In genomic region chr4:156234021-156234501, GRCm38 (mm10) we compare ENCODE assay signal across 8 mouse cellular contexts. TPM values are rescaled to one million over a fixed set of nuclear protein-coding genes. Genes with fewer than 3 reads are reported as not detected.
A peak's percentile ranks its signal among the peaks of the same experiment; 100 is the strongest.
DNase-seq lines count a peak whose midpoint lies in the region; ATAC-seq and TF ChIP-seq lines count a peak whose summit lies in the region.

No protein-coding gene starts in this region.

- no peaks in the 10 kb centered on the region for H3K9me3 ChIP-seq in forebrain, embryonic 13.5 days (replicated peaks)
- no peaks in the 10 kb centered on the region for H3K9me3 ChIP-seq in limb, embryonic 13.5 days
- no peaks in the 10 kb centered on the region for H3K9me3 ChIP-seq in neural tube, embryonic 15.5 days (replicated peaks)

- peak overlapping the region; percentile 94 for H3K4me2 ChIP-seq in forebrain, embryonic 13.5 days
- peak overlapping the region; percentile 94 for H3K4me2 ChIP-seq in limb, embryonic 13.5 days (replicated peaks)
- peak overlapping the region; percentile 92 for H3K4me2 ChIP-seq in neural tube, embryonic 15.5 days

- TF ChIP-seq EP300 in heart, adult 2 months (IDR thresholded peaks at IDR 0.05; ENCODE audit: insufficient read depth, low read depth, low read length): no peak

- H3K27me3 ChIP-seq in heart, adult 2 months (ENCODE audit: control insufficient read depth, insufficient read depth, low read length): no peaks in the 10 kb centered on the region
- H3K27me3 ChIP-seq in forebrain, embryonic 13.5 days: no peaks in the 10 kb centered on the region
- H3K27me3 ChIP-seq in limb, embryonic 13.5 days: no peaks in the 10 kb centered on the region
- H3K27me3 ChIP-seq in neural tube, embryonic 15.5 days (replicated peaks): no peaks in the 10 kb centered on the region

- H3K4me3 ChIP-seq in heart, adult 2 months: peak overlapping the region; percentile 72
- H3K4me3 ChIP-seq in forebrain, embryonic 13.5 days: peak overlapping the region; percentile 95
- H3K4me3 ChIP-seq in limb, embryonic 13.5 days: peak overlapping the region; percentile 90
- peak overlapping the region; percentile 73 for H3K4me3 ChIP-seq in neural tube, embryonic 15.5 days (replicated peaks)

- TF ChIP-seq POLR2A in heart, adult 2 months (IDR thresholded peaks at IDR 0.05; ENCODE audit: insufficient read depth, low read depth, low read length): no peak

- intact Hi-C loops in heart, adult 2 months (cut with DNase I): loop anchor here (2.0 kb wide), 1 partner anchor 31 kb away; the partner anchor contains the start of gene AW011738
- intact Hi-C loops in heart, postnatal 25 days (cut with DNase I): loop anchor here (2.0 to 5.0 kb wide), 2 partner anchors 31 to 122 kb away; partner anchors contain the start of gene AW011738

- H3K4me1 ChIP-seq in heart, adult 2 months (ENCODE audit: control insufficient read depth, insufficient read depth, low read length): peaks cover 2% of the 10 kb centered on the region; the same call in 1 of the 2 replicates
- H3K4me1 ChIP-seq in forebrain, embryonic 13.5 days: peaks cover 19% of the 10 kb centered on the region
- peaks cover 15% of the 10 kb centered on the region for H3K4me1 ChIP-seq in limb, embryonic 13.5 days
- peaks cover 23% of the 10 kb centered on the region for H3K4me1 ChIP-seq in neural tube, embryonic 15.5 days

- ATAC-seq in forebrain, embryonic 13.5 days: no peak
- ATAC-seq in limb, embryonic 13.5 days (ENCODE audit: low FRiP score, low read depth): no peak
- peak; percentile 23; the same call in 1 of the 2 replicates for ATAC-seq in neural tube, embryonic 15.5 days (ENCODE audit: low FRiP score)

- TF ChIP-seq CTCF in heart, adult 2 months (IDR thresholded peaks at IDR 0.05): no peak

- H3K79me2 ChIP-seq in heart, adult 2 months (replicated peaks; ENCODE audit: control insufficient read depth, insufficient read depth, low read length): peaks cover 3% of the 10 kb centered on the region

- 16% methylated on average over 17 of the region's 17 CpGs for WGBS in heart, adult 2 months
- WGBS in forebrain, embryonic 13.5 days: 2% methylated on average over 17 of the region's 17 CpGs
- 2% methylated on average over 17 of the region's 17 CpGs for WGBS in limb, embryonic 13.5 days
- whole genome bisulfite sequencing in neural tube, embryonic 15.5 days: 6% methylated on average over 17 of the region's 17 CpGs

- peak overlapping the region; percentile 56 for H3K9ac ChIP-seq in heart, adult 2 months (ENCODE audit: low read depth, low read length)
- peak overlapping the region; percentile 77 for H3K9ac ChIP-seq in forebrain, embryonic 13.5 days
- H3K9ac ChIP-seq in limb, embryonic 13.5 days: peak overlapping the region; percentile 85
- peak overlapping the region; percentile 75 for H3K9ac ChIP-seq in neural tube, embryonic 15.5 days (replicated peaks)

- no peak overlapping the region; the same call in 1 of the 2 replicates for H3K27ac ChIP-seq in heart, adult 2 months
- H3K27ac ChIP-seq in forebrain, embryonic 13.5 days: peak overlapping the region; percentile 61
- peak overlapping the region; percentile 55; the same call in 1 of the 2 replicates for H3K27ac ChIP-seq in limb, embryonic 13.5 days
- H3K27ac ChIP-seq in neural tube, embryonic 15.5 days (replicated peaks): peak overlapping the region; percentile 90

- no peaks in the 10 kb centered on the region for H3K36me3 ChIP-seq in heart, adult 2 months (ENCODE audit: control insufficient read depth, insufficient read depth, low read length)
- H3K36me3 ChIP-seq in forebrain, embryonic 13.5 days (ENCODE audit: poor library complexity, severe bottlenecking): peaks cover 61% of the 10 kb centered on the region
- peaks cover 61% of the 10 kb centered on the region for H3K36me3 ChIP-seq in limb, embryonic 13.5 days
- peaks cover 56% of the 10 kb centered on the region for H3K36me3 ChIP-seq in neural tube, embryonic 15.5 days

- DNase-seq in heart, adult 2 months: peak in 1 of 2 experiments; percentile 55
- no peak for DNase-seq in heart, postnatal 25 days (ENCODE audit: low spot score)
- peak; percentile 18 for DNase-seq in NIH3T3 (ENCODE audit: low read depth)
- DNase-seq in urinary bladder, postnatal 14 days (ENCODE audit: low spot score): no peak
- no peak for DNase-seq in layer of hippocampus, adult 9-10 months (ENCODE audit: low spot score)

RNA-seq across cellular contexts. Expression of gene Plekhn1, which starts 0.6 kb away (rescaled TPM):
- 10 to 100 TPM in 1 of 2 experiments, 1 to 10 TPM in 1; 9.7 to 10.8 TPM for total RNA-seq in heart, adult 2 months (2021)
- polyA plus RNA-seq in heart, adult 2 months (2012; rRNA removed): 25.2 and 28.0 TPM in 2 replicates
- 10 to 100 TPM; 10.5 to 10.6 TPM for total RNA-seq in heart, postnatal 25 days (2021)
- polyA plus RNA-seq in forebrain, embryonic 13.5 days (2015; fragmentation: Nextera tagmentation; extraction: Ambion mirVana): 22.4 and 26.2 TPM in 2 replicates
- 24.6 and 24.9 TPM in 2 replicates for polyA plus RNA-seq in limb, embryonic 13.5 days (2015; fragmentation: Nextera tagmentation; extraction: Ambion mirVana)
- polyA plus RNA-seq in neural tube, embryonic 15.5 days (2015; fragmentation: Nextera tagmentation; extraction: Ambion mirVana): 27.2 and 28.7 TPM in 2 replicates

RNA-seq across cellular contexts. Expression of gene Noc2l, which starts 1.7 kb away (rescaled TPM):
- total RNA-seq in heart, adult 2 months (2021): 10 to 100 TPM; 24.8 to 25.1 TPM
- polyA plus RNA-seq in heart, adult 2 months (2012; rRNA removed): 33.9 and 45.5 TPM in 2 replicates
- total RNA-seq in heart, postnatal 25 days (2021): 10 to 100 TPM; 22.6 to 22.9 TPM
- 62.8 and 64.9 TPM in 2 replicates for polyA plus RNA-seq in forebrain, embryonic 13.5 days (2015; fragmentation: Nextera tagmentation; extraction: Ambion mirVana)
- 68.8 and 71.5 TPM in 2 replicates for polyA plus RNA-seq in limb, embryonic 13.5 days (2015; fragmentation: Nextera tagmentation; extraction: Ambion mirVana)
- 50.4 and 61.6 TPM in 2 replicates for polyA plus RNA-seq in neural tube, embryonic 15.5 days (2015; fragmentation: Nextera tagmentation; extraction: Ambion mirVana)

RNA-seq across cellular contexts. Expression of gene Perm1, which starts 18.4 kb away (rescaled TPM):
- 100 to 1,000 TPM; 273 to 332 TPM for total RNA-seq in heart, adult 2 months (2021)
- polyA plus RNA-seq in heart, adult 2 months (2012; rRNA removed): 163 and 257 TPM in 2 replicates
- total RNA-seq in heart, postnatal 25 days (2021): 100 to 1,000 TPM; 227 to 246 TPM
- polyA plus RNA-seq in forebrain, embryonic 13.5 days (2015; fragmentation: Nextera tagmentation; extraction: Ambion mirVana): 1.2 and 1.6 TPM in 2 replicates
- polyA plus RNA-seq in limb, embryonic 13.5 days (2015; fragmentation: Nextera tagmentation; extraction: Ambion mirVana): 0.59 and 0.66 TPM in 2 replicates
- 2.3 and 2.8 TPM in 2 replicates for polyA plus RNA-seq in neural tube, embryonic 15.5 days (2015; fragmentation: Nextera tagmentation; extraction: Ambion mirVana)

RNA-seq across cellular contexts. Expression of gene Samd11, which starts 21.4 kb away (rescaled TPM):
- total RNA-seq in heart, adult 2 months (2021): not detected
- polyA plus RNA-seq in heart, adult 2 months (2012; rRNA removed): 0.09 and 0.61 TPM in 2 replicates
- total RNA-seq in heart, postnatal 25 days (2021): not detected
- 0.85 and 1.5 TPM in 2 replicates for polyA plus RNA-seq in forebrain, embryonic 13.5 days (2015; fragmentation: Nextera tagmentation; extraction: Ambion mirVana)
- polyA plus RNA-seq in limb, embryonic 13.5 days (2015; fragmentation: Nextera tagmentation; extraction: Ambion mirVana): 0.42 and 0.47 TPM in 2 replicates
- 1.7 TPM in 2 replicates for polyA plus RNA-seq in neural tube, embryonic 15.5 days (2015; fragmentation: Nextera tagmentation; extraction: Ambion mirVana)

RNA-seq across cellular contexts. Expression of gene AW011738, which starts 31.0 kb away (rescaled TPM):
- total RNA-seq in heart, adult 2 months (2021): 10 to 100 TPM in 1 of 2 experiments, 1 to 10 TPM in 1; 9.7 to 12.1 TPM
- polyA plus RNA-seq in heart, adult 2 months (2012; rRNA removed): 4.6 and 4.8 TPM in 2 replicates
- 1 to 10 TPM; 6.3 to 6.9 TPM for total RNA-seq in heart, postnatal 25 days (2021)
- 6.2 and 7.6 TPM in 2 replicates for polyA plus RNA-seq in forebrain, embryonic 13.5 days (2015; fragmentation: Nextera tagmentation; extraction: Ambion mirVana)
- polyA plus RNA-seq in limb, embryonic 13.5 days (2015; fragmentation: Nextera tagmentation; extraction: Ambion mirVana): 2.0 and 2.3 TPM in 2 replicates
- 4.2 and 6.2 TPM in 2 replicates for polyA plus RNA-seq in neural tube, embryonic 15.5 days (2015; fragmentation: Nextera tagmentation; extraction: Ambion mirVana)

Comparison
In these comparisons a context has a peak if more than half of its experiments do, and no peak if none do; other contexts are left out.
1. RNA of gene Perm1, which starts 18.4 kb away (polyA plus RNA-seq): 163 to 257 TPM in heart, adult 2 months; 2.3 to 2.8 TPM in neural tube, embryonic 15.5 days, 1.2 to 1.6 TPM in forebrain, embryonic 13.5 days and 0.59 to 0.66 TPM in limb, embryonic 13.5 days; every median in the first group is over 10 times any median in the second.
2. Peak in every context shown above with its lines, with median percentiles within 50 percentile points of each other: H3K4me3 ChIP-seq, H3K9ac ChIP-seq and H3K4me2 ChIP-seq.